ENCODE assay signal across 8 mouse cellular contexts in genomic region chr9:32589900-32590299, GRCm38 (mm10). TPM values are rescaled to one million over a fixed set of nuclear protein-coding genes. Genes with fewer than 3 reads are reported as not detected.
DNase-seq lines count a peak whose midpoint lies in the region; ATAC-seq and TF ChIP-seq lines count a peak whose summit lies in the region.

No protein-coding gene starts in this region.

- no peaks in the 10 kb centered on the region for H3K27me3 ChIP-seq in heart, embryonic 11.5 days (ENCODE audit: control insufficient read depth, insufficient read depth, low read length)
- H3K27me3 ChIP-seq in kidney, postnatal 0 days (ENCODE audit: insufficient read depth, low read length): no peaks in the 10 kb centered on the region
- no peaks in the 10 kb centered on the region for H3K27me3 ChIP-seq in stomach, postnatal 0 days (ENCODE audit: control insufficient read depth, insufficient read depth, low read length)

- TF ChIP-seq POLR2A in embryonic fibroblast, embryonic 13.5 days (IDR thresholded peaks at IDR 0.05; ENCODE audit: low read depth, low read length): no peak

- H3K36me3 ChIP-seq in heart, embryonic 11.5 days (ENCODE audit: control insufficient read depth, insufficient read depth, low read length): no peaks in the 10 kb centered on the region
- no peaks in the 10 kb centered on the region for H3K36me3 ChIP-seq in kidney, postnatal 0 days (ENCODE audit: insufficient read depth, low read length)
- H3K36me3 ChIP-seq in stomach, postnatal 0 days (ENCODE audit: control insufficient read depth, insufficient read depth, low read length): no peaks in the 10 kb centered on the region

- DNase-seq in 416B (ENCODE audit: low read depth) (peak; percentile 76), liver (peak; percentile 82)
- peak; percentile 84 for DNase-seq in adrenal gland, postnatal 25 days
- DNase-seq in kidney, postnatal 0 days (ENCODE audit: low spot score): peak; percentile 96
- peak; percentile 89 for DNase-seq in neural tube, embryonic 10.5 days (ENCODE audit: extremely low spot score, low spot score)
- DNase-seq in stomach, postnatal 0 days (ENCODE audit: low spot score): peak; percentile 80

- TF ChIP-seq EP300 in stomach, postnatal 0 days (optimal IDR thresholded peaks at IDR 0.05): no peak

- H3K4me2 ChIP-seq in heart, embryonic 11.5 days: peak overlapping the region; percentile 17
- no peak overlapping the region for H3K4me2 ChIP-seq in kidney, postnatal 0 days (ENCODE audit: low read length)
- no peak overlapping the region for H3K4me2 ChIP-seq in stomach, postnatal 0 days (replicated peaks; ENCODE audit: low read depth)

- TF ChIP-seq CTCF in embryonic fibroblast, embryonic 13.5 days (IDR thresholded peaks at IDR 0.05; ENCODE audit: borderline replicate concordance, insufficient read depth, low read length): peak; percentile 88; the same call in 1 of the 2 replicates
- TF ChIP-seq CTCF in kidney, postnatal 0 days (IDR thresholded peaks at IDR 0.05; ENCODE audit: low read depth): peak; percentile 99
- peak; percentile 97 for TF ChIP-seq CTCF in stomach, postnatal 0 days (IDR thresholded peaks at IDR 0.05; ENCODE audit: low read depth)

- ATAC-seq in heart, embryonic 11.5 days (replicated peaks; ENCODE audit: insufficient number of reproducible peaks, low FRiP score, low TSS enrichment): no peak
- ATAC-seq in kidney, postnatal 0 days (replicated peaks; ENCODE audit: low FRiP score, low read depth): peak; percentile 49
- ATAC-seq in stomach, postnatal 0 days (ENCODE audit: low FRiP score, low TSS enrichment): peak; percentile 66; the same call in 1 of the 2 replicates

- WGBS in heart, embryonic 11.5 days (ENCODE audit: insufficient replicate concordance): 6% methylated on average over 8 of the region's 8 CpGs
- 7% methylated on average over 8 of the region's 8 CpGs for WGBS in kidney, postnatal 0 days
- WGBS in stomach, postnatal 0 days: 8% methylated on average over 8 of the region's 8 CpGs

- no peak overlapping the region for H3K4me3 ChIP-seq in embryonic fibroblast, embryonic 13.5 days (ENCODE audit: insufficient read depth, low read length)
- H3K4me3 ChIP-seq in heart, embryonic 11.5 days (ENCODE audit: low read depth, low read length): no peak overlapping the region
- H3K4me3 ChIP-seq in kidney, postnatal 0 days (replicated peaks; ENCODE audit: low read depth, low read length): no peak overlapping the region
- no peak overlapping the region for H3K4me3 ChIP-seq in stomach, postnatal 0 days (ENCODE audit: low read depth, low read length)

- no peak overlapping the region for H3K27ac ChIP-seq in embryonic fibroblast, embryonic 13.5 days (ENCODE audit: insufficient read depth, low read length)
- H3K27ac ChIP-seq in heart, embryonic 11.5 days (ENCODE audit: low read depth, low read length): no peak overlapping the region
- H3K27ac ChIP-seq in kidney, postnatal 0 days: no peak overlapping the region
- H3K27ac ChIP-seq in stomach, postnatal 0 days (replicated peaks): no peak overlapping the region

- no peaks in the 10 kb centered on the region for H3K4me1 ChIP-seq in embryonic fibroblast, embryonic 13.5 days (ENCODE audit: control insufficient read depth, insufficient read depth, low read length)
- peaks cover 9% of the 10 kb centered on the region; the same call in 1 of the 2 replicates for H3K4me1 ChIP-seq in heart, embryonic 11.5 days (ENCODE audit: control insufficient read depth, insufficient read depth, low read length)
- H3K4me1 ChIP-seq in kidney, postnatal 0 days (replicated peaks; ENCODE audit: insufficient read depth, low read length): peaks cover 6% of the 10 kb centered on the region; the same call in 1 of the 2 replicates
- no peaks in the 10 kb centered on the region for H3K4me1 ChIP-seq in stomach, postnatal 0 days (replicated peaks; ENCODE audit: control insufficient read depth, insufficient read depth)

- H3K9ac ChIP-seq in heart, embryonic 11.5 days (ENCODE audit: low read depth, low read length): no peak overlapping the region
- H3K9ac ChIP-seq in kidney, postnatal 0 days (ENCODE audit: low read depth, low read length): no peak overlapping the region
- H3K9ac ChIP-seq in stomach, postnatal 0 days (ENCODE audit: low read length): no peak overlapping the region

- H3K9me3 ChIP-seq in heart, embryonic 11.5 days (replicated peaks; ENCODE audit: control insufficient read depth, low read length): no peaks in the 10 kb centered on the region
- no peaks in the 10 kb centered on the region for H3K9me3 ChIP-seq in kidney, postnatal 0 days (replicated peaks; ENCODE audit: low read length)
- H3K9me3 ChIP-seq in stomach, postnatal 0 days (ENCODE audit: control insufficient read depth, low read length): no peaks in the 10 kb centered on the region

RNA-seq across cellular contexts. Expression of gene Ets1, which starts 46.1 kb away (rescaled TPM):
- total RNA-seq in adrenal gland, postnatal 25 days (2021): 30.2 and 35.5 TPM in 2 replicates
- polyA plus RNA-seq in embryonic fibroblast, embryonic 13.5 days (2011; ENCODE audit: insufficient read length, low read depth, missing spikeins): 30.2 and 40.1 TPM in 2 replicates
- 38.3 and 53.0 TPM in 2 replicates for polyA plus RNA-seq in heart, embryonic 11.5 days (2014; fragmentation: Nextera tagmentation; extraction: Ambion mirVana)
- polyA plus RNA-seq in kidney, postnatal 0 days (2015; fragmentation: Nextera tagmentation; extraction: Ambion mirVana): 48.1 and 50.2 TPM in 2 replicates
- 8.8 and 9.9 TPM in 2 replicates for polyA plus RNA-seq in stomach, postnatal 0 days (2015; fragmentation: Nextera tagmentation; extraction: Ambion mirVana)

RNA-seq across cellular contexts. Expression of gene Fli1, which starts 47.2 kb away (rescaled TPM):
- total RNA-seq in adrenal gland, postnatal 25 days (2021): 11.6 and 15.8 TPM in 2 replicates
- 5.0 and 6.8 TPM in 2 replicates for polyA plus RNA-seq in embryonic fibroblast, embryonic 13.5 days (2011; ENCODE audit: insufficient read length, low read depth, missing spikeins)
- polyA plus RNA-seq in heart, embryonic 11.5 days (2014; fragmentation: Nextera tagmentation; extraction: Ambion mirVana): 17.1 and 18.7 TPM in 2 replicates
- polyA plus RNA-seq in kidney, postnatal 0 days (2015; fragmentation: Nextera tagmentation; extraction: Ambion mirVana): 21.6 and 23.6 TPM in 2 replicates
- 4.6 and 4.9 TPM in 2 replicates for polyA plus RNA-seq in stomach, postnatal 0 days (2015; fragmentation: Nextera tagmentation; extraction: Ambion mirVana)
